Mouse (Mus musculus) 416B (cell line): ENCODE results near the gene Mxd3.

ENCODE experiments used
- DNase-seq: peaks from one replicate; pipeline ENCODE4 v3.0.0; 2011; ENCODE audit warnings: low read depth

Mxd3 gene

GRCm38 (mm10) chr13:55329683-55330566 lies at the start of gene Mxd3:
Gene Mxd3, minus strand, starts transcription at chr13:55329823.
- DNase-seq: peak; percentile 95

- no peak for DNase-seq
Measured at GRCm38 (mm10) chr13:55378907-55379580, 49.4 kb upstream of the Mxd3 start.

- DNase-seq: no peak
Measured at GRCm38 (mm10) chr13:55375877-55376276, 46.3 kb upstream of the Mxd3 start.

GRCm38 (mm10) chr13:55374206-55374924 lies 44.7 kb upstream of the Mxd3 start:
- no peak for DNase-seq

GRCm38 (mm10) chr13:55371740-55372139 lies 42.1 kb upstream of the Mxd3 start:
- no peak for DNase-seq

GRCm38 (mm10) chr13:55371007-55371681 lies 41.5 kb upstream of the Mxd3 start:
- no peak for DNase-seq

GRCm38 (mm10) chr13:55370234-55370633 lies 40.6 kb upstream of the Mxd3 start:
- no peak for DNase-seq

- peak; percentile 95 for DNase-seq
Measured at GRCm38 (mm10) chr13:55369531-55370114, 40.0 kb upstream of the Mxd3 start, which contains the start of gene Rgs14. Gene Rgs14, plus strand, starts transcription at chr13:55369732.

GRCm38 (mm10) chr13:55368401-55368800 lies 38.8 kb upstream of the Mxd3 start:
- DNase-seq: peak; percentile 78

- peak; percentile 99 for DNase-seq
Measured at GRCm38 (mm10) chr13:55362453-55363060, 32.9 kb upstream of the Mxd3 start, which contains the start of gene Lman2. Gene Lman2, minus strand, starts transcription at chr13:55362783.

- DNase-seq: no peak
Measured at GRCm38 (mm10) chr13:55361974-55362452, 32.4 kb upstream of the Mxd3 start.

GRCm38 (mm10) chr13:55361145-55361544 lies 31.5 kb upstream of the Mxd3 start:
- DNase-seq: peak; percentile 48

- no peak for DNase-seq
Measured at GRCm38 (mm10) chr13:55346745-55347144, 17.1 kb upstream of the Mxd3 start.

- DNase-seq: no peak
Measured at GRCm38 (mm10) chr13:55344286-55344685, 14.7 kb upstream of the Mxd3 start.

- no peak for DNase-seq
Measured at GRCm38 (mm10) chr13:55342469-55342868, 12.8 kb upstream of the Mxd3 start.

GRCm38 (mm10) chr13:55339259-55339658 lies 9.6 kb upstream of the Mxd3 start:
- DNase-seq: peak; percentile 57

GRCm38 (mm10) chr13:55338131-55339054 lies 8.8 kb upstream of the Mxd3 start:
- no peak for DNase-seq

GRCm38 (mm10) chr13:55337341-55337975 lies 7.8 kb upstream of the Mxd3 start:
- DNase-seq: no peak

- DNase-seq: no peak
Measured at GRCm38 (mm10) chr13:55335701-55336100, 6.1 kb upstream of the Mxd3 start.
